Mouse (Mus musculus) CH12.LX (cell line): ENCODE measurements around the gene Nbas.

ENCODE experiments used
- CTCF ChIP-seq, 2 experiments: IDR thresholded peaks in 1 of 2; conservative IDR thresholded peaks in 1 of 2; 2 replicates each; pipeline ENCODE4 v1.5.1; 2011 to 2012; ENCODE audit warnings: low read depth in 2 of 2, low read length in 2 of 2, improper control_type of control experiment in 1 of 2, inconsistent platforms in 1 of 2, mild to moderate bottlenecking in 1 of 2, moderate library complexity in 1 of 2
- SIN3A ChIP-seq: IDR thresholded peaks from 2 replicates; pipeline ENCODE4 v1.6.1; 2012; ENCODE audit warnings: low read length, improper control_type of control experiment, inconsistent platforms

GRCm38 (mm10) chr12:13615661-13616060 is 346.7 kb downstream of the Nbas start:
- TF ChIP-seq CTCF (conservative IDR thresholded peaks at IDR 0.05 in 1 of 2, IDR thresholded peaks at IDR 0.05 in 1 of 2; ENCODE audit: low read depth in 2 of 2, low read length in 2 of 2) (no peak), SIN3A (no peak)
